Mouse (Mus musculus) left cerebral cortex, postnatal 10 days (tissue): Measurements from ENCODE around the gene Ubn2. TPM values are rescaled to one million over a fixed set of nuclear protein-coding genes. Genes with fewer than 3 reads are reported as not detected.
"Not testable (repeated sequence)": the region's sequence is repeated elsewhere in the genome, so short reads cannot be mapped to it uniquely, and the experiment has no call there.

Experiments
- DNase-seq, 2 experiments: peaks; one replicate each; pipeline ENCODE4 v3.0.0; 2021 to 2022; ENCODE audit warnings: low spot score in 2 of 2, mixed read lengths in 1 of 2; ENCODE audit errors: extremely low spot score in 1 of 2
- intact Hi-C: fragments of 180-260 bp; cut with DNase I; formaldehyde crosslinking; loops from one replicate; pipeline ENCODE4 v1.15.1; 2025
- total RNA-seq, 2 experiments: library from RNA; stranded (reverse); gene quantifications; 2 replicates each; pipeline ENCODE4 v1.2.3; 2021

Gene Ubn2
- total RNA-seq, 2 experiments from 2014 or later, result 40.0 to 42.2 TPM

- intact Hi-C loops, result loop anchor here (5.0 kb wide), 1 partner anchor 165 kb away; no protein-coding TSS in a partner anchor
- peak; percentile 9 to 51 for DNase-seq
These were observed 99.0 kb downstream of the Ubn2 start for GRCm38 (mm10) chr6:38532500-38533420.

GRCm38 (mm10) chr6:38533428-38534405 lies 100.0 kb downstream of the Ubn2 start, which contains the start of gene Fmc1:
Gene Fmc1, plus strand, starts transcription at chr6:38533502.
- DNase-seq, result peak; percentile 98 to 99
- intact Hi-C loops, result loop anchor here (5.0 kb wide), 1 partner anchor 164 kb away; no protein-coding TSS in a partner anchor

DNA sequence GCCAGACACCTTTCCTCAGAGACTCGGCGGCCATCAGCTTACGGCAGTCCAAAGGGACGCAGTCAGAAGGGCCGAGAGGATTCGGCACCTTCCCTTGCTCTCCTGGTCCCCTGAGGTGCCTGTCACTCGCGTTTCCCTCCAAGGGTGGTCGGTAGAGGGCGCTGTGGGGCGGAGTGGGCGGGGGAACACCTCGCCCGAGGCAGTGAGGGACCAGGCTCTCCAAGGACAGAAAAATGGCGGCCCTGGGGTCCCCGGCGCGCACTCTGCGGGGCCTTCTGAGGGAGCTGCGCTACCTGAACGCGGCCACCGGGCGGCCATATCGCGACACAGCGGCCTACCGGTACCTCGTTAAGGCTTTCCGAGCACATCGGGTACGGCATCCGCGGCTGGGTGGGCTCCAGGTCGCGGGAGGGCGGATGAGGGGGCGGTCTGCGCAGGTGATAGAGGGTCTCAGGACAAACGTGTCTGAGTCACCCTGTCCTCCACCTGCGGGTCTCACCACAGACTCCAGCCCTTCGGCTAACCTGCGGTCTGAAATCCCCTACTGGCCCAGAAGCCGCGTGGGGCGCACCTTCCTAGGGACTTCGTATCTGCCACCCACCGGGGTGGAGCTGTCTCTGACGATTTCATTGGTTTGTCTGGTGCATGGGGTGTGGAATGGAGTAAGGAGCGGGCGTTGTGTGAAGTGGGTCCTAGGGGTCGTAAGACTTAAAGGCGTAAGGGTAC lies 101.1 kb downstream of the Ubn2 start:
- DNase-seq, result peak; percentile 91 to 97
- intact Hi-C loops, result loop anchor here (5.0 kb wide), 1 partner anchor 162 kb away; no protein-coding TSS in a partner anchor

GRCm38 (mm10) chr6:38535366-38535690 lies 101.6 kb downstream of the Ubn2 start:
- intact Hi-C loops, result no loop called here
- no peak for DNase-seq

GRCm38 (mm10) chr6:38535788-38536187 lies 102.0 kb downstream of the Ubn2 start:
- intact Hi-C loops, result no loop called here

GRCm38 (mm10) chr6:38544141-38544540 lies 110.4 kb downstream of the Ubn2 start:
- intact Hi-C loops, result not testable (repeated sequence)

More at GRCm38 (mm10) chr6:38535788-38536187, 102.0 kb downstream of the Ubn2 start:
- DNase-seq, result no peak

DNA sequence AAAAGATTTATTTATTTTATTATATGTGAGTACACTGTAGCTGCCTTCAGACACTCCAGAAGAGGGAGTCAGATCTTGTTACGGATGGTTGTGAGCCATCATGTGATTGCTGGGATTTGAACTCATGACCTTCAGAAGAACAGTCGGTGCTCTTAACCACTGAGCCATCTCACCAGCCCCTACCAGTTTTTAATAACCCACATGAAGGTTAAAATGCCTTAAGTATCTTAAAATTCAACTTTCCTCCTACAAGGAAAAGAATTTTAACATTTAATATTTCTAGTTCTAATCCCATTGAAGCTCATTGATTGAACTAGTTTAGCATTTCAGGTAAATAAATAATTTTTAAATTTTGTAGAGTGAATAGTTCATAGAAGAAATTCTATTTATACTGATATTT lies 113.3 kb downstream of the Ubn2 start:
- intact Hi-C loops, DNase-seq: not testable (repeated sequence)

More at GRCm38 (mm10) chr6:38544141-38544540, 110.4 kb downstream of the Ubn2 start:
- DNase-seq, result not testable (repeated sequence)

GRCm38 (mm10) chr6:38547707-38548106 lies 114.0 kb downstream of the Ubn2 start:
- intact Hi-C loops, result no loop called here

GRCm38 (mm10) chr6:38548595-38548994 lies 114.8 kb downstream of the Ubn2 start:
- DNase-seq, intact Hi-C loops: not testable (repeated sequence)

More at GRCm38 (mm10) chr6:38547707-38548106, 114.0 kb downstream of the Ubn2 start:
- DNase-seq, result no peak

GRCm38 (mm10) chr6:38549840-38550239 lies 116.1 kb downstream of the Ubn2 start:
- DNase-seq, intact Hi-C loops: not testable (repeated sequence)

GRCm38 (mm10) chr6:38550250-38551061 lies 116.7 kb downstream of the Ubn2 start:
- peak; percentile 57 to 74 for DNase-seq
- intact Hi-C loops, result no loop called here

DNA sequence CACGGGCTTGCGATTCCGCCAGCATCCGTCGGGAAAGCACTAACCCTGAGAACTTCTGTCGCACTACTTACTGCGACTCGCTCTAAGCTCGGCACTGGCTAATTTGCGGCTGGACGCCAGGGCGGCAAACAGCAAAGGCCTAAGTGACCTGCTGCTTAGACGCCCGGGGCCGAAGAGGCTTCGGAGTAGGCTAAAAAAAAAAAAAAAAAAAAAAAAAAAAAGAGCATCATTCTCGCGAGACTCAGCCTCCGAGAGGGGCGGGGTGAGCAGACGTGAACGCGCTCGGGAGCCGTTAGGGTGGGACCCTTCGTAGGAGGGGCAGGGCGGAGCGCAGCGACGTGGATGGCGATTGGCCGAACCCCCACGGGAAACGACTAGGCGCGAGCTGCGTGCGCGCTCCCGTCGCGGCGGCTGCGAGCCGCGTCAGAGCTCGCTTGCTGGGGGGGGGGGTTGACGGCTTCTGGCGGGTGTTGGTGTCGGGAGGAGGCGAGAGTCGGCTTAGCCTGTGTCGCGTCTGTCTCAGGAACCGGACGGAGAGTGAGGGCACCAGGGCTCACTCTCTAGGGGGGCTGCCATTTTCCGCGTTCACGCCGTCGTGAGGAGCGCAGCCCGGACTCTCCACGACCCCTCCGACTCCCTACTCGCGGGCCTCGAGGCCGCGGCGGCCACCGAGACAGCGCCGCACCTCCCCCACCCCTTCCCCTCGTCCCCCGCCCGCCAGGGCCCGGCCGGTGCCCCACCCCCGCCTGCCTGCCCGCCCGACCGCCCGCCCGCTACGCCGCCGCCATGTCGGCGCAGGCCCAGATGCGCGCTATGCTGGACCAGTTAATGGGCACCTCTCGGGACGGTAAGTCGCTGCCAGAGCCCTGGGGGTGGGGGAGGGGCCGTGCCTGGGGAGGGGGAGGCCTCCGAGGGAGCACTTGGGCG lies 117.6 kb downstream of the Ubn2 start, which contains the start of gene Luc7l2:
TSS of gene Luc7l2 (plus strand) at position 273 of the 927 bp plus-strand sequence.
- intact Hi-C loops, result no loop called here
- DNase-seq, result peak; percentile 96 to 99

GRCm38 (mm10) chr6:38551989-38552635 lies 118.4 kb downstream of the Ubn2 start:
- intact Hi-C loops, result no loop called here
- peak; percentile 97 to 99 for DNase-seq

DNA sequence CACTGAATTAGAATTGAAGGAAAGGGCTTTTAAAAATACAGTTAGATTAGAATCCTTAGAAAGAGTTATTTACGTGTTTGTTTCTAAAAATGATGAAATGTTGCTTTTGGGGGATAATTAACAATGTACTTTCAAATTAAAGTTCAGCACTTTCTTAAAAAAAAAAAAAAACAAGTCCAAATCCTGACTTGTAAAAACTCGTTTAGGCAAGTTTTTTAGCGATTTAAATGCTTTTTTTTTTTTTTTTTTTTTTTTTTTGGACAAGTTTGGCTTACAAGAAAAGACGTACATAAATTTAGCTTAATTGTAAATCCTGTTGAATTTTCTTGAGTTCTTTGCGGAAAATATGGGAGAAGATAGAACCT lies 118.9 kb downstream of the Ubn2 start:
- DNase-seq, result no peak
- intact Hi-C loops, result no loop called here
